Mouse (Mus musculus) ES-Bruce4 (cell line): ENCODE results near the gene Svop. TPM values are rescaled to one million over a fixed set of nuclear protein-coding genes. Genes with fewer than 3 reads are reported as not detected.

ENCODE experiments used
- H3K27ac ChIP-seq: 2 replicates; pipeline ENCODE4 v1.5.1; 2012; ENCODE audit warnings: low read length, inconsistent platforms; ENCODE audit not compliant: insufficient read depth
- H3K27me3 ChIP-seq: 2 replicates; pipeline ENCODE4 v1.6.1; 2012; ENCODE audit warnings: mild to moderate bottlenecking, low read length, inconsistent platforms; ENCODE audit not compliant: control insufficient read depth, poor library complexity, insufficient read depth, severe bottlenecking
- H3K36me3 ChIP-seq: 2 replicates; pipeline ENCODE4 v1.6.1; 2012; ENCODE audit warnings: inconsistent platforms, mild to moderate bottlenecking, low read length, moderate library complexity; ENCODE audit not compliant: control insufficient read depth, poor library complexity, insufficient read depth, severe bottlenecking
- H3K4me1 ChIP-seq: one replicate; pipeline ENCODE4 v1.8.1; 2011; ENCODE audit warnings: low read length; ENCODE audit not compliant: control insufficient read depth, insufficient read depth
- H3K4me3 ChIP-seq: 2 replicates; pipeline ENCODE4 v1.5.1; 2011; ENCODE audit warnings: low read depth, mild to moderate bottlenecking, low read length
- H3K9ac ChIP-seq: 2 replicates; pipeline ENCODE4 v1.6.1; 2012; ENCODE audit warnings: low read depth, mild to moderate bottlenecking, inconsistent platforms; ENCODE audit not compliant: poor library complexity, severe bottlenecking
- H3K9me3 ChIP-seq: replicated peaks from 2 replicates; pipeline ENCODE4 v1.6.1; 2012; ENCODE audit warnings: mild to moderate bottlenecking, low read length, inconsistent platforms; ENCODE audit not compliant: control insufficient read depth, poor library complexity, insufficient read depth, severe bottlenecking
- CTCF ChIP-seq: IDR thresholded peaks from one replicate; pipeline ENCODE4 v1.8.1; 2011; ENCODE audit warnings: low read depth, low read length
- EP300 ChIP-seq: IDR thresholded peaks from 2 replicates; pipeline ENCODE4 v1.6.1; 2011; ENCODE audit warnings: low read depth, low read length; ENCODE audit not compliant: insufficient read depth
- POLR2A ChIP-seq: IDR thresholded peaks from one replicate; pipeline ENCODE4 v1.8.1; 2011; ENCODE audit warnings: low read length; ENCODE audit not compliant: insufficient read depth
- polyA plus RNA-seq: library from polyadenylated mRNA; stranded (reverse); fragments of >200 nt; gene quantifications from 2 replicates; pipeline ENCODE4 v1.2.4, GENCODE M21; 2011; ENCODE audit warnings: low read depth; ENCODE audit not compliant: missing spikeins, insufficient read depth, insufficient read length

The Svop gene
- polyA plus RNA-seq, 1 experiment, result 11.0 TPM

DNA sequence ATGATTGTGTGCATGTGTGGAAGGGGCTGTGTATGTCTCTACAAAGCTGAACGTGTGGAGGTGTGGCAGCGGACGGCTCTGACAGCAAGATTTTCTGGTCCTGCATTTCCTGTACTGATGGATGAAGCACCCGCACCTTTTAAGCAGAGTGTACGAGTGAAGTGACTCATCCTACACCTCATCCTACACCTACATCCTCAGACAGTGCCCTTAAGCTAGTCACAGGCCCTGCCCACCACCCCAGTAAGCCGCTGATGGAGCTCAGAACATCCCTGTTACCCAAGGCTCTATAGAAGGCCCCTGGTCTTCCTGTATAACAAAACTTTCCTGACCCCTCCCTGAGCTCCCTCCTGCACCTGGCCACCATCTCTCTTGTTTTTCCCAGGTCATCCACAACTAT lies 67.0 kb downstream of the Svop start:
- H3K36me3 ChIP-seq, result no peaks in the 10 kb centered on the region
- no peak overlapping the region for H3K27ac ChIP-seq
- no peaks in the 10 kb centered on the region for H3K9me3 ChIP-seq
- peak overlapping the region; percentile 19 for H3K4me3 ChIP-seq
- peaks cover 4% of the 10 kb centered on the region for H3K4me1 ChIP-seq
- no peak for TF ChIP-seq EP300
- no peak for TF ChIP-seq CTCF
- no peak for TF ChIP-seq POLR2A
- H3K9ac ChIP-seq, result no peak overlapping the region
- H3K27me3 ChIP-seq, result no peaks in the 10 kb centered on the region

- TF ChIP-seq EP300 (no peak), POLR2A (no peak), CTCF (no peak)
- no peak overlapping the region for H3K27ac ChIP-seq
- H3K4me1 ChIP-seq, result no peaks in the 10 kb centered on the region
- H3K9me3 ChIP-seq, result no peaks in the 10 kb centered on the region
- no peak overlapping the region for H3K4me3 ChIP-seq
- no peak overlapping the region for H3K9ac ChIP-seq
- no peaks in the 10 kb centered on the region for H3K36me3 ChIP-seq
- no peaks in the 10 kb centered on the region for H3K27me3 ChIP-seq
These were observed 76.2 kb downstream of the Svop start for GRCm38 (mm10) chr5:114015121-114015520.

- TF ChIP-seq EP300 (no peak), CTCF (no peak), POLR2A (no peak)
- no peaks in the 10 kb centered on the region for H3K27me3 ChIP-seq
These were observed 82.3 kb downstream of the Svop start for GRCm38 (mm10) chr5:114009049-114009448.

GRCm38 (mm10) chr5:114007753-114008453 lies 83.5 kb downstream of the Svop start:
- H3K4me1 ChIP-seq, result no peaks in the 10 kb centered on the region
- TF ChIP-seq POLR2A (no peak), CTCF (no peak), EP300 (no peak)

More at GRCm38 (mm10) chr5:114009049-114009448, 82.3 kb downstream of the Svop start:
- Histone ChIP-seq H3K36me3 (no peaks in the 10 kb centered on the region), H3K9me3 (no peaks in the 10 kb centered on the region), H3K27ac (no peak overlapping the region), H3K4me1 (no peaks in the 10 kb centered on the region), H3K9ac (no peak overlapping the region), H3K4me3 (no peak overlapping the region)

DNA sequence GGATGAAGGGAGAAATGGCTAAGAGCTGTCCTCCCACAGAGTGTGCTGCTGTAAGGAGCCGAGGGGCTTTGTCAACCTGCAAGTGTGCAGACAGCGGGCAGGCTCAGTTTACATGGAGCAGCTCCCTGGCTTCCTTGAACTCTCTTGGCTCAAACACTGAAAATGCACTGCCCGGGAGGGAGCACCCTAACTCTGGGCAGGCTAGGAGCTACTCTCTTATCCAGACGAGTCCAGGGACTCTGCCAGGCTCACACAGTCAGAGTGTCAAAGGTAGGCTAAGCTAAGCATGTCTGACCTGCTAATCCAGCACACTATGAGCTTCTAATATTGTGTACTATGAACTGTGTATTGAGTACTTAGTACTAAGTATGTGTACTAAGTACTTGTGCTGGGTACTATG lies 84.4 kb downstream of the Svop start:
- no peaks in the 10 kb centered on the region for H3K27me3 ChIP-seq
- H3K9me3 ChIP-seq, result no peaks in the 10 kb centered on the region
- H3K36me3 ChIP-seq, result no peaks in the 10 kb centered on the region
- TF ChIP-seq CTCF (no peak), POLR2A (no peak), EP300 (no peak)
- no peak overlapping the region for H3K4me3 ChIP-seq
- H3K4me1 ChIP-seq, result no peaks in the 10 kb centered on the region
- H3K27ac ChIP-seq, result no peak overlapping the region
- no peak overlapping the region for H3K9ac ChIP-seq

More at GRCm38 (mm10) chr5:114007753-114008453, 83.5 kb downstream of the Svop start:
- H3K9me3 ChIP-seq, result no peaks in the 10 kb centered on the region
- no peaks in the 10 kb centered on the region for H3K27me3 ChIP-seq
- H3K27ac ChIP-seq, result no peak overlapping the region
- H3K4me3 ChIP-seq, result no peak overlapping the region
- H3K9ac ChIP-seq, result no peak overlapping the region
- H3K36me3 ChIP-seq, result no peaks in the 10 kb centered on the region

GRCm38 (mm10) chr5:114005100-114005499 lies 86.3 kb downstream of the Svop start:
- Histone ChIP-seq H3K27me3 (no peaks in the 10 kb centered on the region), H3K4me3 (no peak overlapping the region), H3K27ac (no peak overlapping the region), H3K36me3 (no peaks in the 10 kb centered on the region), H3K4me1 (no peaks in the 10 kb centered on the region), H3K9ac (no peak overlapping the region), H3K9me3 (no peaks in the 10 kb centered on the region)
- no peak for TF ChIP-seq EP300
- TF ChIP-seq POLR2A, result no peak
- no peak for TF ChIP-seq CTCF
